Mouse (Mus musculus) kidney, embryonic 15.5 days (tissue): ENCODE results near the gene Rasal2. TPM values are rescaled to one million over a fixed set of nuclear protein-coding genes. Genes with fewer than 3 reads are reported as not detected.

ENCODE experiments used
- ATAC-seq: fragments of 200-750 bp; cut with Nextera tagmentation; replicated peaks from 2 replicates; pipeline ENCODE4 v1.8.0; 2017; ENCODE audit warnings: moderate TSS enrichment; ENCODE audit not compliant: low FRiP score
- H3K27ac ChIP-seq: fragments of 300-500 bp; sonication (generic); 2 replicates; pipeline ENCODE4 v1.5.1; 2015; ENCODE audit warnings: mild to moderate bottlenecking, inconsistent platforms
- H3K27me3 ChIP-seq: fragments of 300-500 bp; sonication (generic); 2 replicates; pipeline ENCODE4 v1.6.1; 2015; ENCODE audit warnings: inconsistent platforms
- H3K36me3 ChIP-seq: fragments of 300-500 bp; sonication (generic); 2 replicates; pipeline ENCODE4 v1.6.1; 2015; ENCODE audit warnings: inconsistent platforms
- H3K4me1 ChIP-seq: fragments of 300-500 bp; sonication (generic); 2 replicates; pipeline ENCODE4 v1.6.1; 2015; ENCODE audit warnings: inconsistent platforms
- H3K4me2 ChIP-seq: fragments of 300-500 bp; sonication (generic); 2 replicates; pipeline ENCODE4 v1.6.1; 2015; ENCODE audit warnings: moderate library complexity, mild to moderate bottlenecking, inconsistent platforms
- H3K4me3 ChIP-seq: fragments of 300-500 bp; sonication (generic); replicated peaks from 2 replicates; pipeline ENCODE4 v1.5.1; 2015; ENCODE audit warnings: mild to moderate bottlenecking, inconsistent platforms
- H3K9ac ChIP-seq: fragments of 300-500 bp; sonication (generic); 2 replicates; pipeline ENCODE4 v1.6.1; 2015; ENCODE audit warnings: mild to moderate bottlenecking, inconsistent platforms
- H3K9me3 ChIP-seq: fragments of 300-500 bp; sonication (generic); replicated peaks from 2 replicates; pipeline ENCODE4 v1.6.1; 2016; ENCODE audit warnings: inconsistent platforms
- WGBS: fragments of 180-500 bp; shearing (Covaris S2); methylation state at CpG from one replicate; pipeline ENCODE4 v1.1.7; 2015; ENCODE audit warnings: mixed read lengths; 5-methylcytosine and 5-hydroxymethylcytosine counted together
- polyA plus RNA-seq: library from polyadenylated mRNA; unstranded; fragments of >200 nt; fragmentation: Nextera tagmentation; extraction: Ambion mirVana; gene quantifications from 2 replicates; pipeline ENCODE4 v1.2.1, GENCODE M21; 2015

The Rasal2 gene
- polyA plus RNA-seq, 1 experiment from 2014 or later = 8.0 TPM

GRCm38 (mm10) chr1:157230386-157230785 lies 182.0 kb downstream of the Rasal2 start:
- H3K36me3 ChIP-seq = no peaks in the 10 kb centered on the region
- no peak overlapping the region for H3K4me3 ChIP-seq
- no peaks in the 10 kb centered on the region for H3K27me3 ChIP-seq
- no peak overlapping the region for H3K27ac ChIP-seq
- H3K9me3 ChIP-seq = no peaks in the 10 kb centered on the region
- WGBS = 62% methylated on average over 2 of the region's 2 CpGs
- H3K9ac ChIP-seq = no peak overlapping the region
- ATAC-seq = no peak
- H3K4me1 ChIP-seq = no peaks in the 10 kb centered on the region
- H3K4me2 ChIP-seq = no peak overlapping the region

DNA sequence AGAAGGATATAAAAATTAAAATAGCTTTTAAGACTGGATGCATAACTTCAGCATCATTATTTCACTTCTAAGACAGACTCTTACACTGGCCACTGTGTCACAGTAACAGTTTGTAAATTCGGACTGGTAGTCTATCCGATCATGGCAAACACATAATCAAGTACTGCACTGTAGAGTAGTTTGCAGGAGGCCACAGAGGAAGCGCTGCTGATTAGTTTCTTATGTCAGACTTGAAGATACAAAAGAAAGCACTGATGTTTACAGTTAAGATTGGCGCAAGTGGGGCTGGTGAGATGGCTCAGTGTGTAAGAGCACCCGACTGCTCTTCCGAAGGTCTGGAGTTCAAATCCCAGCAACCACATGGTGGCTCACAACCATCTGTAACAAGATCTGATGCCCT lies 187.4 kb downstream of the Rasal2 start:
- Histone ChIP-seq H3K36me3 (no peaks in the 10 kb centered on the region), H3K9ac (no peak overlapping the region), H3K4me1 (no peaks in the 10 kb centered on the region), H3K4me2 (no peak overlapping the region), H3K27me3 (no peaks in the 10 kb centered on the region), H3K4me3 (no peak overlapping the region), H3K9me3 (no peaks in the 10 kb centered on the region), H3K27ac (no peak overlapping the region)
- WGBS = 93% methylated on average over 6 of the region's 6 CpGs
- no peak for ATAC-seq

DNA sequence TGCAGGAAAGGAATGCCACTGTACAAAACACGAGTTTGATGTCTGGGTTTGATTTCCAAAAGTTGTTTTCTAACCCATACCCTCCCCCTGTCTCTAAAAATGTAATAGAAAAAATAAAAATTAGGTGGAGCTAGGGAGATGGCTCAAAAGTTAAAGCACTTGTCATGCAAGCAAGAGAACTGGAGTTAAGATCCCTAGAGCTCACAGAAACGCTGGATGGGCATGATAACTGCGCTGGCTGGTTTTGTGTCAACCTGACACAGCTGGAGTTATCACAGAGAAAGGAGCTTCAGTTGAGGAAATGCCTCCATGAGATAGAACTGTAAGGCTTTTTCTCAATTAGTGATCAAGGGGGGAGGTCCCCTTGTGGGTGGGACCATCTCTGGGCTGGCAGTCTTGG lies 191.5 kb downstream of the Rasal2 start:
- Histone ChIP-seq H3K4me1 (no peaks in the 10 kb centered on the region), H3K27ac (no peak overlapping the region), H3K9ac (no peak overlapping the region), H3K9me3 (no peaks in the 10 kb centered on the region), H3K27me3 (no peaks in the 10 kb centered on the region), H3K4me2 (no peak overlapping the region), H3K36me3 (no peaks in the 10 kb centered on the region), H3K4me3 (no peak overlapping the region)
- 88% methylated on average over 3 of the region's 3 CpGs for WGBS
- no peak for ATAC-seq

- no peak for ATAC-seq
- Histone ChIP-seq H3K4me1 (no peaks in the 10 kb centered on the region), H3K4me2 (no peak overlapping the region), H3K36me3 (no peaks in the 10 kb centered on the region), H3K4me3 (no peak overlapping the region), H3K9me3 (no peaks in the 10 kb centered on the region), H3K27me3 (no peaks in the 10 kb centered on the region), H3K9ac (no peak overlapping the region), H3K27ac (no peak overlapping the region)
- 91% methylated on average over 1 of the region's 1 CpGs for WGBS
Measured at GRCm38 (mm10) chr1:157220466-157220865, 191.9 kb downstream of the Rasal2 start.

GRCm38 (mm10) chr1:157208754-157209153 lies 203.6 kb downstream of the Rasal2 start:
- H3K4me3 ChIP-seq = no peak overlapping the region
- H3K9ac ChIP-seq = no peak overlapping the region
- no peaks in the 10 kb centered on the region for H3K27me3 ChIP-seq
- no peak overlapping the region for H3K4me2 ChIP-seq
- H3K9me3 ChIP-seq = 0 out of 2 replicates have a peak, but pooled peaks cover 5% of the 10 kb centered on the region
- peak overlapping the region; percentile 18; the same call in 1 of the 2 replicates for H3K27ac ChIP-seq
- H3K4me1 ChIP-seq = peaks cover 6% of the 10 kb centered on the region
- 10% methylated on average over 1 of the region's 1 CpGs for WGBS
- no peaks in the 10 kb centered on the region for H3K36me3 ChIP-seq
- ATAC-seq = peak; percentile 64

- Histone ChIP-seq H3K27me3 (no peaks in the 10 kb centered on the region), H3K4me2 (no peak overlapping the region), H3K4me1 (peaks cover 6% of the 10 kb centered on the region), H3K4me3 (no peak overlapping the region), H3K9ac (no peak overlapping the region), H3K27ac (no peak overlapping the region), H3K36me3 (no peaks in the 10 kb centered on the region), H3K9me3 (no peaks in the 10 kb centered on the region)
- 71% methylated on average over 4 of the region's 4 CpGs for WGBS
- no peak for ATAC-seq
Measured at GRCm38 (mm10) chr1:157205685-157206084, 206.7 kb downstream of the Rasal2 start.

- Histone ChIP-seq H3K4me1 (peaks cover 4% of the 10 kb centered on the region; the same call in 1 of the 2 replicates), H3K9me3 (no peaks in the 10 kb centered on the region), H3K36me3 (no peaks in the 10 kb centered on the region), H3K9ac (no peak overlapping the region), H3K27ac (no peak overlapping the region), H3K27me3 (no peaks in the 10 kb centered on the region), H3K4me2 (no peak overlapping the region), H3K4me3 (no peak overlapping the region)
- 71% methylated on average over 3 of the region's 3 CpGs for WGBS
- no peak for ATAC-seq
Measured at GRCm38 (mm10) chr1:157183043-157183442, 229.4 kb downstream of the Rasal2 start.

DNA sequence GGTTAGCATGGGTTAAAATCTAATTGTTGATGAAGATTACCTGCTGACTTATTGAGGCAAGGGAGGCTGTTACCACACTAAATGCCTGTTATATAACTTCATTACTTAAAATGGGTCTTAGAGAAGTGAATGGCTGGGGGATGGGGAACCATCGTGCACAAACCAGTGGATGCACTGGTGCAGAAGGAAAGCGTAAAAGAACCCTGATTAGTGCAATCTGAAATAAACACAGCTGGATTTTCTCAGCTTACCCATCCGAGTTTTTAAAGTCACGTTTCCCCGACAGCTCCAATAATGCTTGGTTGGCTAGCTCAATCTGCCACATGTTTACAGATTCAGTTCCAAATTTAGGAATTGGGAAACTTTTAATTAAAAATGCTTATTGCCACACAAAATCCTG lies 230.0 kb downstream of the Rasal2 start:
- ATAC-seq = no peak
- no peak overlapping the region for H3K27ac ChIP-seq
- no peak overlapping the region for H3K4me3 ChIP-seq
- no peaks in the 10 kb centered on the region for H3K36me3 ChIP-seq
- H3K4me1 ChIP-seq = peaks cover 4% of the 10 kb centered on the region; the same call in 1 of the 2 replicates
- 27% methylated on average over 5 of the region's 5 CpGs for WGBS
- no peak overlapping the region for H3K9ac ChIP-seq
- no peaks in the 10 kb centered on the region for H3K27me3 ChIP-seq
- no peaks in the 10 kb centered on the region for H3K9me3 ChIP-seq
- H3K4me2 ChIP-seq = no peak overlapping the region

GRCm38 (mm10) chr1:157181081-157181480 lies 231.3 kb downstream of the Rasal2 start:
- no peak overlapping the region for H3K27ac ChIP-seq
- no peak overlapping the region for H3K4me2 ChIP-seq
- no peaks in the 10 kb centered on the region for H3K27me3 ChIP-seq
- no peak overlapping the region for H3K4me3 ChIP-seq
- no peak for ATAC-seq
- H3K9ac ChIP-seq = no peak overlapping the region
- H3K36me3 ChIP-seq = no peaks in the 10 kb centered on the region
- peaks cover 4% of the 10 kb centered on the region; the same call in 1 of the 2 replicates for H3K4me1 ChIP-seq
- H3K9me3 ChIP-seq = no peaks in the 10 kb centered on the region

- Histone ChIP-seq H3K27me3 (no peaks in the 10 kb centered on the region), H3K4me2 (no peak overlapping the region), H3K4me1 (peaks cover 4% of the 10 kb centered on the region; the same call in 1 of the 2 replicates), H3K9ac (no peak overlapping the region), H3K36me3 (peaks cover 7% of the 10 kb centered on the region; the same call in 1 of the 2 replicates), H3K9me3 (no peaks in the 10 kb centered on the region), H3K27ac (no peak overlapping the region), H3K4me3 (no peak overlapping the region)
- ATAC-seq = no peak
- WGBS = 48% methylated on average over 9 of the region's 9 CpGs
Measured at GRCm38 (mm10) chr1:157178988-157179764, 233.2 kb downstream of the Rasal2 start.

DNA sequence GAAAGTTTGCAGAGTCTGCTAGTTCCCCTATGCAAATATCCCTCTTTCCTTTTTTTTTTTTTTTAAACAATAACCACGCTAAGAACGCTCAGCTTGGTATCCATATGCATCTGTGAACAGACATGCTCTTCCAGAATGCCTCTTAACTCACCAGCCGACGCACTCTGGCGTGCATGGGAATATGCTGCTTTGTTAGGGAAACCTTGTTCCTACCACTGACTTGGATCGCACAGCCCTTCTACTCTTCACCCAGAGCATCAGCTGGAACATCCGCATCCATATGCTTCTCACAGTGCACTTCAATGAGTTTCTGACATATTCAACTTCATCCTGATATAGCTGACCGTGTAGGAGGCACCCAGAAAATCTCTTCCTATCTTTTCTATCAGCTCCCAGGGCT lies 243.1 kb downstream of the Rasal2 start:
- H3K4me3 ChIP-seq = no peak overlapping the region
- no peak for ATAC-seq
- 91% methylated on average over 8 of the region's 8 CpGs for WGBS
- H3K4me2 ChIP-seq = no peak overlapping the region
- no peak overlapping the region for H3K9ac ChIP-seq
- H3K36me3 ChIP-seq = no peaks in the 10 kb centered on the region
- H3K27ac ChIP-seq = no peak overlapping the region
- H3K27me3 ChIP-seq = no peaks in the 10 kb centered on the region
- no peaks in the 10 kb centered on the region for H3K4me1 ChIP-seq
- H3K9me3 ChIP-seq = no peaks in the 10 kb centered on the region

GRCm38 (mm10) chr1:157168891-157169290 lies 243.5 kb downstream of the Rasal2 start:
- Histone ChIP-seq H3K27me3 (no peaks in the 10 kb centered on the region), H3K27ac (no peak overlapping the region), H3K4me3 (no peak overlapping the region), H3K9me3 (no peaks in the 10 kb centered on the region), H3K4me2 (no peak overlapping the region), H3K9ac (no peak overlapping the region), H3K4me1 (no peaks in the 10 kb centered on the region), H3K36me3 (no peaks in the 10 kb centered on the region)
- 88% methylated on average over 7 of the region's 7 CpGs for WGBS
- no peak for ATAC-seq

DNA sequence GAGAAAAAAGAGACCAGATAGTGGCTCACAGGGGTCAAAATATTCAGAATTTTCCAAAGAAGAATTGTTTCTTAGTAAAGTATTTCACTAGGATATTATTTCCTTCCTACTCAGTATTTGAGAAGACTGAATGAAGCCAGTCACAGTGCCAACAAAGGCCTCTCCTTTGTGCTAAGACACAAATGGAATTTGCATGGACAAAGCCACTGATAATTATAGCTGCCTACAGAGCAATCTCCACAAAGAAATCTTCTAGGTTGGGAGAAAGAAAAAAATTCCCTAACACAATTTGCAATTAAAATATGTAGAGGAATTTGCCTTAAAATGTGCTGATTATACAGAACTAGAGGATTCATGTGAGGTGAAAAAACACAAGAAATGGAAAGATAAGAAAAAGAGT lies 258.6 kb downstream of the Rasal2 start:
- Histone ChIP-seq H3K4me1 (no peaks in the 10 kb centered on the region), H3K9me3 (no peaks in the 10 kb centered on the region), H3K27me3 (no peaks in the 10 kb centered on the region), H3K36me3 (peaks cover 15% of the 10 kb centered on the region), H3K4me3 (no peak overlapping the region), H3K27ac (no peak overlapping the region), H3K9ac (no peak overlapping the region), H3K4me2 (no peak overlapping the region)
- ATAC-seq = no peak
